Mouse (Mus musculus) olfactory bulb, adult 2 months (tissue): Measurements from ENCODE around the gene Dock4.

Experiments
- CTCF ChIP-seq: fragments of 200-500 bp; IDR thresholded peaks from 2 replicates; pipeline ENCODE4 v1.5.1; 2012; ENCODE audit warnings: low read depth, mild to moderate bottlenecking, low read length, moderate library complexity; ENCODE audit not compliant: insufficient read depth
- POLR2A ChIP-seq: fragments of 200-500 bp; IDR thresholded peaks from 2 replicates; pipeline ENCODE4 v1.6.1; 2012; ENCODE audit warnings: mild to moderate bottlenecking, low read depth, low read length, moderate library complexity; ENCODE audit not compliant: insufficient read depth

DNA sequence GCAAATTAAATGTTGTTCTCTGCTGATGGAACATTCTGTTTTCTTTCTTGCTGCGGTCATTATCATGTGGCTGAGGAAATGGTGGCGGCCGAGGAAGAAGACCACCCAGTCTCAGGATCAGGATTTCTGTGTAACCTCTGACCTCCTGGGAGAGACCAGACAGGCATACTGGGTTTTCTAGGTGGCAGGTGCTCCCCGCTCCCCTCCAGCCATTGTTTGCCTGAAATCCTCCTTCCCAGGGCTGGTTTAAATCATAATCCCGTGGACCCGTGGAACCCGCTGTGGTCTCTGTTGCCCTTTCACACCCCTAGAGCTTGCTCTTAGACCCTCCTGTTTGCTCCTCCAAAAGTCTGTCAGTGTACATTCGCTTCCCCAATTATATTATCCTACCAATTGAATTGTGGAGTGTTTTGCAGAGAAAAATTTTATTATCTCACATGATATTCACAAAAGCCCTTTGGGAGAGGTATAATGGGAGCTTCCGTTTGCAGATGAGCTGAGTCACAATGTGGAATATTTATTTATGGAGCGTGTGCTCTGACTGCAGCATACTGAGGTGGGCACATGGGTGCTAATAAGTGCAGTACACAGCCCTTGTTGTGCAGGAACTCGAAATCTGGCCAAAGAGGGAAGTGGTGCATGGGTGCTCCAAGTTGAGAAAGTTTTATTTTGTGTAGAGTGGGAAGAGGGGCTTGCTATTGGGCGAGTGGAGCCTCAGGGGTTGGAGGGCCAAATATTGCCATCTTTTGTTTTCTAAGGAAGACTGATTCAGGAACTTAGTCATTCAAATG, 40.5 kb downstream of the Dock4 start:
- TF ChIP-seq CTCF (no peak), POLR2A (no peak)
